Mouse (Mus musculus) forebrain, embryonic 13.5 days (tissue): Measurements from ENCODE around the gene Capn7. TPM values are rescaled to one million over a fixed set of nuclear protein-coding genes. Genes with fewer than 3 reads are reported as not detected.

ENCODE experiments used
- ATAC-seq: fragments of 200-750 bp; cut with Nextera tagmentation; 2 replicates; pipeline ENCODE4 v1.8.0; 2017
- H3K27ac ChIP-seq: fragments of 300-500 bp; sonication (generic); 2 replicates; pipeline ENCODE4 v1.5.1; 2015; ENCODE audit warnings: inconsistent platforms, mild to moderate bottlenecking, moderate library complexity
- H3K27me3 ChIP-seq: fragments of 300-500 bp; sonication (generic); 2 replicates; pipeline ENCODE4 v1.6.1; 2015; ENCODE audit warnings: mild to moderate bottlenecking, inconsistent platforms
- H3K36me3 ChIP-seq: fragments of 300-500 bp; sonication (generic); 2 replicates; pipeline ENCODE4 v1.6.1; 2015; ENCODE audit warnings: mild to moderate bottlenecking, inconsistent platforms; ENCODE audit not compliant: poor library complexity, severe bottlenecking
- H3K4me1 ChIP-seq: fragments of 300-500 bp; sonication (generic); 2 replicates; pipeline ENCODE4 v1.6.1; 2015; ENCODE audit warnings: inconsistent platforms
- H3K4me2 ChIP-seq: fragments of 300-500 bp; sonication (generic); 2 replicates; pipeline ENCODE4 v1.6.1; 2015; ENCODE audit warnings: inconsistent platforms, mild to moderate bottlenecking, moderate library complexity
- H3K4me3 ChIP-seq: fragments of 300-500 bp; sonication (generic); 2 replicates; pipeline ENCODE4 v1.5.1; 2015; ENCODE audit warnings: mild to moderate bottlenecking, inconsistent platforms
- H3K9ac ChIP-seq: fragments of 300-500 bp; sonication (generic); 2 replicates; pipeline ENCODE4 v1.6.1; 2015; ENCODE audit warnings: mild to moderate bottlenecking, inconsistent platforms
- H3K9me3 ChIP-seq: fragments of 300-500 bp; sonication (generic); replicated peaks from 2 replicates; pipeline ENCODE4 v1.6.1; 2016; ENCODE audit warnings: inconsistent platforms
- WGBS: fragments of 180-500 bp; shearing (Covaris S2); methylation state at CpG from one replicate; pipeline ENCODE4 v1.1.7; 2015; 5-methylcytosine and 5-hydroxymethylcytosine counted together
- polyA plus RNA-seq: library from polyadenylated mRNA; unstranded; fragments of >200 nt; fragmentation: Nextera tagmentation; extraction: Ambion mirVana; gene quantifications from 2 replicates; pipeline ENCODE4 v1.2.1, GENCODE M21; 2015

Gene Capn7
- polyA plus RNA-seq, 1 experiment from 2014 or later, result 44.2 TPM

- Histone ChIP-seq H3K27ac (no peak overlapping the region), H3K4me2 (no peak overlapping the region), H3K4me3 (no peak overlapping the region), H3K9ac (no peak overlapping the region), H3K36me3 (no peaks in the 10 kb centered on the region), H3K27me3 (no peaks in the 10 kb centered on the region), H3K4me1 (peaks cover 14% of the 10 kb centered on the region), H3K9me3 (no peaks in the 10 kb centered on the region)
- ATAC-seq, result no peak
- 90% methylated on average over 7 of the region's 7 CpGs for WGBS
Measured at GRCm38 (mm10) chr14:31420562-31420961, 84.1 kb downstream of the Capn7 start.

GRCm38 (mm10) chr14:31420985-31421384, 84.5 kb downstream of the Capn7 start:
- Histone ChIP-seq H3K9me3 (no peaks in the 10 kb centered on the region), H3K27ac (no peak overlapping the region), H3K4me1 (peaks cover 14% of the 10 kb centered on the region), H3K9ac (no peak overlapping the region), H3K4me3 (no peak overlapping the region), H3K27me3 (no peaks in the 10 kb centered on the region), H3K4me2 (no peak overlapping the region), H3K36me3 (peaks cover 4% of the 10 kb centered on the region)
- no peak for ATAC-seq
- 79% methylated on average over 7 of the region's 7 CpGs for WGBS

Other genes starting within 250 kb of the Capn7 start
- gene Smim4, start 207.7 kb upstream of the Capn7 start, polyA plus RNA-seq, result 76.6 and 82.2 TPM in 2 replicates
- 306 and 325 TPM in 2 replicates for gene Nt5dc2, start 205.6 kb upstream of the Capn7 start, polyA plus RNA-seq
- 13.5 and 16.3 TPM in 2 replicates for gene Stab1, start 168.0 kb upstream of the Capn7 start, polyA plus RNA-seq
- 0.84 and 2.2 TPM in 2 replicates for gene Tnnc1, start 128.3 kb upstream of the Capn7 start, polyA plus RNA-seq
- 298 and 341 TPM in 2 replicates for gene Nisch, start 119.7 kb upstream of the Capn7 start, polyA plus RNA-seq
- 0.57 and 0.58 TPM in 2 replicates for gene Sema3g, start 118.8 kb upstream of the Capn7 start, polyA plus RNA-seq
- gene Phf7, start 85.3 kb upstream of the Capn7 start, polyA plus RNA-seq, result 13.2 and 14.7 TPM in 2 replicates
- gene Bap1, start 85.2 kb upstream of the Capn7 start, polyA plus RNA-seq, result 128 and 139 TPM in 2 replicates
- 3.8 and 5.1 TPM in 2 replicates for gene Dnah1, start 12.7 kb upstream of the Capn7 start, polyA plus RNA-seq
- 66.9 and 75.0 TPM in 2 replicates for gene Sh3bp5, start 99.4 kb downstream of the Capn7 start, polyA plus RNA-seq
- 13.9 and 14.4 TPM in 2 replicates for gene Eaf1, start 157.8 kb downstream of the Capn7 start, polyA plus RNA-seq
- gene Mettl6, start 158.4 kb downstream of the Capn7 start, polyA plus RNA-seq, result 66.0 and 67.7 TPM in 2 replicates